Mouse (Mus musculus): ENCODE measurements around the gene Adam8. TPM values are rescaled to one million over a fixed set of nuclear protein-coding genes. Genes with fewer than 3 reads are reported as not detected.

Gene Adam8
- polyA plus RNA-seq, 1 experiment, result 23.2 TPM

DNA sequence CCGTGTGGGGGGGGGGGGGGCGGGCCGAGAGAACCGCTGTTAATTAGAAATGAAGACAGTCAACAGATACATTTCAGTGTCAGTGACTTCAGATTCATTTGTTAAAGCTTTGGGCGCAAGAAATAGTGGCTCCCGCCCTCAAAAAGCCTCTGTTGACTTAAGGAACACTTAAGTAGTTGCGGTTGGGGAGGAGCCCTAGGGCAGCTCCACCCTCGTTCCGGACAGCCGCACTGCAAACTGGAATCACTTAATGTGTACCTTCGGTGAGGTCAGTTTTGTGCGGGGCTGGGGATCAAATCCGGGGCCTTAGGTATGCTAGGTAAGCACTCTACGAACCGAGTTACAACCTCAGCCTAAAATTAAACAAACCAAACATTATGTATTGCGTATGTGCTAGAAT, 41.3 kb downstream of the Adam8 start:
- DNase-seq (ENCODE audit: low read depth in 1 of 2, low spot score in 2 of 2), result peak in 1 of 2 experiments; percentile 24
- no peaks in the 10 kb centered on the region; the same call in 1 of the 2 replicates for H3K4me1 ChIP-seq (ENCODE audit: control insufficient read depth, insufficient read depth, insufficient read length)
- peak overlapping the region; percentile 77 for H3K4me3 ChIP-seq (ENCODE audit: extremely low read depth, insufficient read depth, insufficient read length)
- 3% methylated on average over 16 of the region's 16 CpGs for WGBS
- peak overlapping the region; percentile 86; the same call in 1 of the 2 replicates for H3K27ac ChIP-seq (ENCODE audit: insufficient read depth, low read length)
- H3K27me3 ChIP-seq (ENCODE audit: control insufficient read depth, insufficient read depth, low read length), result no peaks in the 10 kb centered on the region
- H3K36me3 ChIP-seq (ENCODE audit: control insufficient read depth, insufficient read depth, low read length), result no peaks in the 10 kb centered on the region; the same call in 1 of the 2 replicates
- TF ChIP-seq POLR2A (IDR thresholded peaks at IDR 0.05; ENCODE audit: low read depth, low read length), result no peak
- TF ChIP-seq CTCF (IDR thresholded peaks at IDR 0.05; ENCODE audit: extremely low read depth, insufficient read depth, insufficient read length, insufficient replicate concordance), result no peak

DNA sequence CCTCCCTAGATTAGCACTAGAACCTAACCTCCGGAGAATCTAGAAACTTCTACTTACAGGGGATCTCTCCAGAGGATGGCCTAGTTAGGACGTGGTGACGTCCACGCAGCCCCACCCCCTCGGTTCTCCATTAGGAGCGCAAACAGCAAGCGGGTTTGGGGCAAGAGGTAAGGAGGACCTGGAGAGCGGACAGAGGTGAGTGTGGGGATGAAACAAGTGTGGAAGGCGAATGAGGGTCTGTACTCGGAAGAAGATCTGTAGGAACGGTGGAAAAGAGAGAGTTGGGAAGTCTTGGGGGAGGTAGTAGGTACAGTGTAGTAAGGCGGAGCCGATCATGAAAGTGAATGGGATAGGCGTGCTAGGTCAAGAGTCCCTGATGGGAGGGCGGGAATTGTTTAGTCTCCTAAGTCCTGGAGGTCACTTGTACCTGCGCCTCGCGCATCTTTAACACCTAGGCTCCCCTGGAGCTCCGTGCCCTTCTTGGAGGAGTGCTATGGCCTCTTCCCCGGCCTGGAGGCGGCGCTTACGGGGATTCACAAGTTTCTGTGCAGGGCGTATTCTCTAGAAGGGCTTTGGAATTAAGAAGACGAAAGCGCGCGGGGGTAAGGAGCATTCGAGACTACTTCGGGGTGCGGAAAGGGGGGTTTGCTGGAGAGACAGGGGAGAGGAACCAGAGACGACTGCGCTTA, 41.9 kb downstream of the Adam8 start:
- H3K27ac ChIP-seq (ENCODE audit: insufficient read depth, low read length), result peak overlapping the region; percentile 86
- TF ChIP-seq CTCF (IDR thresholded peaks at IDR 0.05; ENCODE audit: extremely low read depth, insufficient read depth, insufficient read length, insufficient replicate concordance) (no peak), POLR2A (IDR thresholded peaks at IDR 0.05; ENCODE audit: low read depth, low read length) (no peak)
- 0 out of 2 replicates have a peak, but pooled peaks cover 2% of the 10 kb centered on the region for H3K27me3 ChIP-seq (ENCODE audit: control insufficient read depth, insufficient read depth, low read length)
- peak in 1 of 2 experiments; percentile 53 for DNase-seq (ENCODE audit: low read depth in 1 of 2, low spot score in 2 of 2)
- H3K4me3 ChIP-seq (ENCODE audit: extremely low read depth, insufficient read depth, insufficient read length), result peak overlapping the region; percentile 77
- no peaks in the 10 kb centered on the region; the same call in 1 of the 2 replicates for H3K4me1 ChIP-seq (ENCODE audit: control insufficient read depth, insufficient read depth, insufficient read length)
- no peaks in the 10 kb centered on the region; the same call in 1 of the 2 replicates for H3K36me3 ChIP-seq (ENCODE audit: control insufficient read depth, insufficient read depth, low read length)
- under 1% methylated on average over 33 of the region's 33 CpGs for WGBS

GRCm38 (mm10) chr7:139949893-139950282, 42.5 kb downstream of the Adam8 start:
- peak overlapping the region; percentile 53 for H3K27ac ChIP-seq (ENCODE audit: insufficient read depth, low read length)
- no peaks in the 10 kb centered on the region; the same call in 1 of the 2 replicates for H3K4me1 ChIP-seq (ENCODE audit: control insufficient read depth, insufficient read depth, insufficient read length)
- H3K4me3 ChIP-seq (ENCODE audit: extremely low read depth, insufficient read depth, insufficient read length), result peak overlapping the region; percentile 77
- TF ChIP-seq CTCF (IDR thresholded peaks at IDR 0.05; ENCODE audit: extremely low read depth, insufficient read depth, insufficient read length, insufficient replicate concordance), result peak; percentile 41; the same call in 1 of the 2 replicates
- TF ChIP-seq POLR2A (IDR thresholded peaks at IDR 0.05; ENCODE audit: low read depth, low read length), result no peak
- H3K36me3 ChIP-seq (ENCODE audit: control insufficient read depth, insufficient read depth, low read length), result no peaks in the 10 kb centered on the region; the same call in 1 of the 2 replicates
- H3K27me3 ChIP-seq (ENCODE audit: control insufficient read depth, insufficient read depth, low read length), result 0 out of 2 replicates have a peak, but pooled peaks cover 3% of the 10 kb centered on the region
- WGBS, result 1% methylated on average over 15 of the region's 15 CpGs
- DNase-seq (ENCODE audit: low read depth in 1 of 2, low spot score in 2 of 2), result peak in 1 of 2 experiments; percentile 37

DNA sequence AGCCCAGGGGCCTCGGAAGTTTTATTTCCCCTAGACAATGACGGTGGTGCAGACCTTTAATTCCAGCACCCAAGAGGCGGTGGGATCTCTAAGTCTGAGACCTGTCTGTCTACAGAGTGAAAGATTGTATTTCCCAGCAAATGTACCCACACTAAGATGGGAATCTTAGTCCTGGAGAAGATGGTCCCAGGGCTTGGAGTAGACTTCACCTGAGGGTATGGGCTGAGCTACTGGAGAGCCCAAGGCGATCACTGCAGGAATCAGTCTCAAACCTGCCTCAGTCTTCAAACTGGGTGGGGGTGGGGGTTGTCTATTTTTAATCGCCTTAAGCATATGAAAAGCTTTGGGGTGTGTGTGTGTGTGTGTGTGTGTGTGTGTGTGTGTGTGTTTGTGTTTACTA, 46.3 kb downstream of the Adam8 start:
- H3K27me3 ChIP-seq (ENCODE audit: control insufficient read depth, insufficient read depth, low read length), result peaks cover 17% of the 10 kb centered on the region
- TF ChIP-seq CTCF (IDR thresholded peaks at IDR 0.05; ENCODE audit: extremely low read depth, insufficient read depth, insufficient read length, insufficient replicate concordance), result no peak
- no peak for TF ChIP-seq POLR2A (IDR thresholded peaks at IDR 0.05; ENCODE audit: low read depth, low read length)

GRCm38 (mm10) chr7:139945516-139945915, 46.8 kb downstream of the Adam8 start:
- Histone ChIP-seq H3K36me3 (ENCODE audit: control insufficient read depth, insufficient read depth, low read length) (no peaks in the 10 kb centered on the region), H3K27me3 (ENCODE audit: control insufficient read depth, insufficient read depth, low read length) (peaks cover 17% of the 10 kb centered on the region), H3K27ac (ENCODE audit: insufficient read depth, low read length) (no peak overlapping the region), H3K4me1 (ENCODE audit: control insufficient read depth, insufficient read depth, insufficient read length) (peaks cover 5% of the 10 kb centered on the region), H3K4me3 (ENCODE audit: extremely low read depth, insufficient read depth, insufficient read length) (no peak overlapping the region)
- no peak for DNase-seq (ENCODE audit: low read depth in 1 of 2, low spot score in 2 of 2)
- TF ChIP-seq POLR2A (IDR thresholded peaks at IDR 0.05; ENCODE audit: low read depth, low read length), result no peak
- TF ChIP-seq CTCF (IDR thresholded peaks at IDR 0.05; ENCODE audit: extremely low read depth, insufficient read depth, insufficient read length, insufficient replicate concordance), result no peak
- WGBS, result 66% methylated on average over 5 of the region's 5 CpGs

More for the DNA sequence above, 46.3 kb downstream of the Adam8 start:
- Histone ChIP-seq H3K4me1 (ENCODE audit: control insufficient read depth, insufficient read depth, insufficient read length) (peaks cover 5% of the 10 kb centered on the region), H3K36me3 (ENCODE audit: control insufficient read depth, insufficient read depth, low read length) (no peaks in the 10 kb centered on the region), H3K4me3 (ENCODE audit: extremely low read depth, insufficient read depth, insufficient read length) (no peak overlapping the region), H3K27ac (ENCODE audit: insufficient read depth, low read length) (no peak overlapping the region)
- 79% methylated on average over 5 of the region's 5 CpGs for WGBS
- no peak for DNase-seq (ENCODE audit: low read depth in 1 of 2, low spot score in 2 of 2)

GRCm38 (mm10) chr7:139944291-139945240, 47.8 kb downstream of the Adam8 start:
- no peak for DNase-seq (ENCODE audit: low read depth in 1 of 2, low spot score in 2 of 2)
- peak overlapping the region; percentile 52; the same call in 1 of the 2 replicates for H3K4me3 ChIP-seq (ENCODE audit: extremely low read depth, insufficient read depth, insufficient read length)
- no peak overlapping the region for H3K27ac ChIP-seq (ENCODE audit: insufficient read depth, low read length)
- H3K27me3 ChIP-seq (ENCODE audit: control insufficient read depth, insufficient read depth, low read length), result peaks cover 17% of the 10 kb centered on the region
- no peak for TF ChIP-seq POLR2A (IDR thresholded peaks at IDR 0.05; ENCODE audit: low read depth, low read length)
- no peak for TF ChIP-seq CTCF (IDR thresholded peaks at IDR 0.05; ENCODE audit: extremely low read depth, insufficient read depth, insufficient read length, insufficient replicate concordance)
- H3K4me1 ChIP-seq (ENCODE audit: control insufficient read depth, insufficient read depth, insufficient read length), result peaks cover 5% of the 10 kb centered on the region
- no peaks in the 10 kb centered on the region for H3K36me3 ChIP-seq (ENCODE audit: control insufficient read depth, insufficient read depth, low read length)
- 11% methylated on average over 68 of the region's 68 CpGs for WGBS
